Mouse (Mus musculus) heart, adult 9 months (tissue): ENCODE results near the gene Csrnp3.

Experiments
- DNase-seq, 2 experiments: peaks; one replicate each; pipeline ENCODE4 v3.0.0; 2022; ENCODE audit warnings: low spot score in 2 of 2

Gene Csrnp3

GRCm38 (mm10) chr2:66019235-66019634, 173.7 kb downstream of the Csrnp3 start:
- DNase-seq = no peak

- DNase-seq = no peak
Measured at GRCm38 (mm10) chr2:66023419-66023818, 177.9 kb downstream of the Csrnp3 start.

GRCm38 (mm10) chr2:66024837-66025236, 179.3 kb downstream of the Csrnp3 start:
- no peak for DNase-seq

GRCm38 (mm10) chr2:66028812-66029211, 183.2 kb downstream of the Csrnp3 start:
- no peak for DNase-seq

GRCm38 (mm10) chr2:66034907-66035679, 189.5 kb downstream of the Csrnp3 start:
- DNase-seq = no peak

- DNase-seq = no peak
Measured at GRCm38 (mm10) chr2:66040611-66041010, 195.0 kb downstream of the Csrnp3 start.

GRCm38 (mm10) chr2:66041203-66041916, 195.8 kb downstream of the Csrnp3 start:
- no peak for DNase-seq

- no peak for DNase-seq
Measured at GRCm38 (mm10) chr2:66041917-66042419, 196.4 kb downstream of the Csrnp3 start.

- DNase-seq = no peak
Measured at GRCm38 (mm10) chr2:66043441-66044404, 198.2 kb downstream of the Csrnp3 start.

GRCm38 (mm10) chr2:66044405-66045089, 199.0 kb downstream of the Csrnp3 start:
- no peak for DNase-seq

- DNase-seq = no peak
Measured at GRCm38 (mm10) chr2:66063291-66063690, 217.7 kb downstream of the Csrnp3 start.

- DNase-seq = no peak
Measured at GRCm38 (mm10) chr2:66069454-66069853, 223.9 kb downstream of the Csrnp3 start.

GRCm38 (mm10) chr2:66080731-66081130, 235.2 kb downstream of the Csrnp3 start:
- no peak for DNase-seq
